Mouse (Mus musculus): ENCODE data around the gene Fgfr2. TPM values are rescaled to one million over a fixed set of nuclear protein-coding genes. Genes with fewer than 3 reads are reported as not detected.

Gene Fgfr2
- total and polyA plus RNA-seq, 2 experiments from 2014 or later = 17.1 to 47.6 TPM

- peaks cover 7% of the 10 kb centered on the region; the same call in 1 of the 2 replicates for H3K4me1 ChIP-seq (ENCODE audit: insufficient read depth)
- H3K9me3 ChIP-seq (ENCODE audit: low read length) = no peaks in the 10 kb centered on the region
- H3K4me3 ChIP-seq (ENCODE audit: low read depth, low read length) = no peak overlapping the region
- no peak for TF ChIP-seq CTCF (IDR thresholded peaks at IDR 0.05; ENCODE audit: low read depth)
- H3K9ac ChIP-seq = no peak overlapping the region
- H3K4me2 ChIP-seq (ENCODE audit: low read depth) = no peak overlapping the region
- H3K27me3 ChIP-seq (ENCODE audit: insufficient read depth, low read length) = no peaks in the 10 kb centered on the region; the same call in 1 of the 2 replicates
- DNase-seq = no peak
- no peak for ATAC-seq
- WGBS = 25% methylated on average over 4 of the region's 5 CpGs
- no peaks in the 10 kb centered on the region for H3K36me3 ChIP-seq (ENCODE audit: insufficient read depth)
- H3K27ac ChIP-seq (ENCODE audit: low read depth, low read length) = 0 out of 2 replicates have a peak overlapping the region, but pooled peaks have one; percentile 29
These were observed 2263.2 kb downstream of the Fgfr2 start for GRCm38 (mm10) chr7:130859926-130860325.

GRCm38 (mm10) chr7:130857973-130858372 lies 2265.2 kb downstream of the Fgfr2 start:
- no peaks in the 10 kb centered on the region for H3K9me3 ChIP-seq (ENCODE audit: low read length)
- H3K36me3 ChIP-seq (ENCODE audit: insufficient read depth) = no peaks in the 10 kb centered on the region
- TF ChIP-seq CTCF (IDR thresholded peaks at IDR 0.05; ENCODE audit: low read depth) = no peak
- WGBS = 80% methylated on average over 6 of the region's 6 CpGs
- ATAC-seq = no peak
- no peak overlapping the region for H3K4me2 ChIP-seq (ENCODE audit: low read depth)
- DNase-seq = no peak
- H3K4me1 ChIP-seq (ENCODE audit: insufficient read depth) = peaks cover 7% of the 10 kb centered on the region; the same call in 1 of the 2 replicates
- no peak overlapping the region for H3K27ac ChIP-seq (ENCODE audit: low read depth, low read length)
- H3K4me3 ChIP-seq (ENCODE audit: low read depth, low read length) = no peak overlapping the region
- H3K9ac ChIP-seq = no peak overlapping the region
- H3K27me3 ChIP-seq (ENCODE audit: insufficient read depth, low read length) = no peaks in the 10 kb centered on the region

- H3K36me3 ChIP-seq (ENCODE audit: insufficient read depth) = no peaks in the 10 kb centered on the region
- H3K9me3 ChIP-seq (ENCODE audit: low read length) = no peaks in the 10 kb centered on the region
- no peak overlapping the region for H3K27ac ChIP-seq (ENCODE audit: low read depth, low read length)
- no peaks in the 10 kb centered on the region for H3K27me3 ChIP-seq (ENCODE audit: insufficient read depth, low read length)
- DNase-seq (no peak), ATAC-seq (no peak)
- H3K4me2 ChIP-seq (ENCODE audit: low read depth) = no peak overlapping the region
- no peak for TF ChIP-seq CTCF (IDR thresholded peaks at IDR 0.05; ENCODE audit: low read depth)
- no peak overlapping the region for H3K9ac ChIP-seq
- WGBS = 31% methylated on average over 3 of the region's 3 CpGs
- H3K4me1 ChIP-seq (ENCODE audit: insufficient read depth) = peaks cover 2% of the 10 kb centered on the region; the same call in 1 of the 2 replicates
- no peak overlapping the region for H3K4me3 ChIP-seq (ENCODE audit: low read depth, low read length)
These were observed 2267.5 kb downstream of the Fgfr2 start for GRCm38 (mm10) chr7:130855681-130856080.

GRCm38 (mm10) chr7:130854684-130855292 lies 2268.4 kb downstream of the Fgfr2 start:
- H3K9ac ChIP-seq = no peak overlapping the region
- DNase-seq (no peak), ATAC-seq (no peak)
- no peak overlapping the region for H3K4me3 ChIP-seq (ENCODE audit: low read depth, low read length)
- H3K27ac ChIP-seq (ENCODE audit: low read depth, low read length) = no peak overlapping the region
- no peaks in the 10 kb centered on the region for H3K27me3 ChIP-seq (ENCODE audit: insufficient read depth, low read length)
- no peaks in the 10 kb centered on the region for H3K9me3 ChIP-seq (ENCODE audit: low read length)
- TF ChIP-seq CTCF (IDR thresholded peaks at IDR 0.05; ENCODE audit: low read depth) = no peak
- H3K4me1 ChIP-seq (ENCODE audit: insufficient read depth) = no peaks in the 10 kb centered on the region
- no peaks in the 10 kb centered on the region for H3K36me3 ChIP-seq (ENCODE audit: insufficient read depth)
- 77% methylated on average over 4 of the region's 4 CpGs for WGBS
- no peak overlapping the region for H3K4me2 ChIP-seq (ENCODE audit: low read depth)

DNA sequence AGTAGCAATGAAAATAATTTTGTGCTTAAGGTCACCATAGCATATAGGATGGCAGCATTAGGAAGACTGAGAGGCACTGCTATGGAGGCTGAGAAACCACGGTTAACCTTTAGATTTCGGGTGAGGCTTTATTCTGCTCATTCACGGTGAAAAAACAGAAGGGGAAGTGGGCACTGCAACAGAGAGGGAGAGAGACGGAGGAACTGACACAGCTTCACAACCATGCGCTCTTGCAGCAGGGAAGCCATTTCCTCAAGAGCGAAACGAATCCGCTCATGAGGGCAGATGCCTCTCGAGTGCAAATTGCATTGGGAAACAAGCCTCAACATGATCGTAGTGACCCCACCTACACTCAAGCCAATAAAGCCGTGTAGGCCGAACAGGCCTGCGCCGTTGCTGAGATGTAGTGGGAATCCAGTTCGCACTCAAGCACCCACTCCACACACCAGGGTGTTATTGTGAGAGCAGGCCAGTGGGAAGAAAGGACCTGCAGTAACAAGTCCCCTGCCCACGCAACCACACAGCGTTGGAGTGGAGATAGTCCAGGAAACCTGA lies 2275.9 kb downstream of the Fgfr2 start:
- WGBS = 92% methylated on average over 17 of the region's 17 CpGs
- Histone ChIP-seq H3K27me3 (ENCODE audit: insufficient read depth, low read length) (no peaks in the 10 kb centered on the region), H3K4me1 (ENCODE audit: insufficient read depth) (no peaks in the 10 kb centered on the region), H3K4me3 (ENCODE audit: low read depth, low read length) (no peak overlapping the region), H3K4me2 (ENCODE audit: low read depth) (no peak overlapping the region), H3K9ac (no peak overlapping the region), H3K27ac (ENCODE audit: low read depth, low read length) (no peak overlapping the region), H3K9me3 (ENCODE audit: low read length) (no peaks in the 10 kb centered on the region), H3K36me3 (ENCODE audit: insufficient read depth) (no peaks in the 10 kb centered on the region)
- TF ChIP-seq CTCF (IDR thresholded peaks at IDR 0.05; ENCODE audit: low read depth) = no peak
- no peak for ATAC-seq
- DNase-seq = no peak

DNA sequence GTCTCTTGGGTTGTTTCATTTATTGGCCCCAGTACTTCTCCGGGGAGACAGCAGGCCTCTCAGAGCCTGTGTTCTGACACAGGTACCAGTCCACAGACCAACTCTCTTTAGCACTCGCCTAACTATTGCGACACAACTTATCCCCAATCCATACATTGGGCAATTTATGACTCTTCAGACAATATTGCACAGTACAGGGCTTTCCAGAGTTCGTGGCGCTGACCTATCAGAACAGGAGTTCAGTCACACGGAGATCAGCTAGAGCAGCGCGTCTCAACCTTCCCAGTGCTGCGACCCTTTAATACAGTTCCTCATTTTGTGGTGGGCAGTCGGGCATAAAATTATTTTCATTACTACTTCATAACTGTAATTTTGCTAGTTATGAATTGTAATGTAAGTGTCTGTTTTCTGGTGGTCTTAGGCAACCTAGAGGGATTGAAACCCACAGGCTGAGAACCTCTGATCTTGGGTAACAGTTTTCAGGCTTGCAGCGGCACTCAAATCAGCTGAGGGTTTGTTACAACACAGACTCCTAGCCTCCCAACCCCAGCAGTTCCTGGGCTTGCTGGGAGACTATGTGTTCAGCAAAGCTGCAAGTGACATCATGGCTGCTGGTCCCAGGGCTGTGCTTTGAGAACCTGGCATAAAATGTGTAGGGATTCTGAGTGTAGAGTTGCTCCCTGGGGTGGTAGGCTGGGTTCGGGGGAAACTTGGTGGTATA lies 2283.6 kb downstream of the Fgfr2 start:
- Histone ChIP-seq H3K4me2 (ENCODE audit: low read depth) (no peak overlapping the region), H3K27me3 (ENCODE audit: insufficient read depth, low read length) (no peaks in the 10 kb centered on the region), H3K36me3 (ENCODE audit: insufficient read depth) (no peaks in the 10 kb centered on the region), H3K9me3 (ENCODE audit: low read length) (no peaks in the 10 kb centered on the region), H3K4me3 (ENCODE audit: low read depth, low read length) (no peak overlapping the region), H3K9ac (no peak overlapping the region), H3K27ac (ENCODE audit: low read depth, low read length) (no peak overlapping the region), H3K4me1 (ENCODE audit: insufficient read depth) (peaks cover 10% of the 10 kb centered on the region; the same call in 1 of the 2 replicates)
- no peak for TF ChIP-seq CTCF (IDR thresholded peaks at IDR 0.05; ENCODE audit: low read depth)
- DNase-seq = no peak
- no peak for ATAC-seq
- 90% methylated on average over 12 of the region's 12 CpGs for WGBS

DNA sequence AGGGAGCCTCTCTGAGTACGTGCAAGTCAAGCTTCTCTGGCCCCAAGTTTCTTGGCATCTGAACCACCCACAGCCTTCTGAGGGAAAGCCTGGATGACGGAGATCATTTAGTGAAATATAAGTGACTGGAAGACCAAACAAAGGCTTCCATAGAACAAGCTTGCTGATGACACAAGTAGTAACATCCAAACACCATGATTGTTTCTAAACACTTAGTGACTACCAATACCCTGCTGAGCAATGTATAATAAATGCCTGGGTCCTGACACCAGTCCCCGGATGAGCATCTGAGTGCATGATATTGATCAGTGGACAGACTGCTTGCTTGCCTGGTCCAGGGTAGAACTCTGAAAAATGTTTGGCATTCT lies 2284.5 kb downstream of the Fgfr2 start:
- H3K4me1 ChIP-seq (ENCODE audit: insufficient read depth) = peaks cover 10% of the 10 kb centered on the region; the same call in 1 of the 2 replicates
- no peak for ATAC-seq
- no peak for DNase-seq
- TF ChIP-seq CTCF (IDR thresholded peaks at IDR 0.05; ENCODE audit: low read depth) = no peak
- no peaks in the 10 kb centered on the region; the same call in 1 of the 2 replicates for H3K27me3 ChIP-seq (ENCODE audit: insufficient read depth, low read length)
- WGBS = 37% methylated on average over 3 of the region's 3 CpGs
- no peaks in the 10 kb centered on the region for H3K36me3 ChIP-seq (ENCODE audit: insufficient read depth)
- no peak overlapping the region for H3K4me2 ChIP-seq (ENCODE audit: low read depth)
- H3K9me3 ChIP-seq (ENCODE audit: low read length) = no peaks in the 10 kb centered on the region
- no peak overlapping the region for H3K9ac ChIP-seq
- H3K4me3 ChIP-seq (ENCODE audit: low read depth, low read length) = no peak overlapping the region
- no peak overlapping the region for H3K27ac ChIP-seq (ENCODE audit: low read depth, low read length)

All from forebrain, postnatal 0 days (tissue).